Mouse (Mus musculus) lung, embryonic 14.5 days (tissue): ENCODE results near the gene Slc5a12. TPM values are rescaled to one million over a fixed set of nuclear protein-coding genes. Genes with fewer than 3 reads are reported as not detected.
A peak's percentile ranks its signal among the peaks of the same experiment; 100 is the strongest.

Experiments
- ATAC-seq: fragments of 200-750 bp; cut with Nextera tagmentation; 2 replicates; pipeline ENCODE4 v1.8.0; 2017; ENCODE audit warnings: mild to moderate bottlenecking, moderate TSS enrichment, moderate library complexity; ENCODE audit not compliant: insufficient read depth
- DNase-seq: peaks from one replicate; pipeline ENCODE4 v3.0.0-alpha.2; 2015
- H3K27ac ChIP-seq: fragments of 300-500 bp; sonication (generic); 2 replicates; pipeline ENCODE4 v1.5.1; 2014; ENCODE audit warnings: low read depth, mild to moderate bottlenecking, moderate library complexity
- H3K27me3 ChIP-seq: fragments of 300-500 bp; sonication (generic); 2 replicates; pipeline ENCODE4 v1.6.1; 2014; ENCODE audit warnings: low read length, control low read depth; ENCODE audit not compliant: insufficient read depth
- H3K36me3 ChIP-seq: fragments of 300-500 bp; sonication (generic); 2 replicates; pipeline ENCODE4 v1.6.1; 2014; ENCODE audit warnings: control low read depth; ENCODE audit not compliant: insufficient read depth
- H3K4me1 ChIP-seq: fragments of 300-500 bp; sonication (generic); 2 replicates; pipeline ENCODE4 v1.6.1; 2014; ENCODE audit warnings: antibody characterized with exemption, control low read depth; ENCODE audit not compliant: insufficient read depth
- H3K4me2 ChIP-seq: fragments of 300-500 bp; sonication (generic); 2 replicates; pipeline ENCODE4 v1.6.1; 2014; ENCODE audit warnings: mild to moderate bottlenecking
- H3K4me3 ChIP-seq: fragments of 300-500 bp; sonication (generic); 2 replicates; pipeline ENCODE4 v1.5.1; 2014; ENCODE audit warnings: low read depth, low read length
- H3K9ac ChIP-seq: fragments of 300-500 bp; sonication (generic); 2 replicates; pipeline ENCODE4 v1.6.1; 2014
- H3K9me3 ChIP-seq: fragments of 300-500 bp; sonication (generic); 2 replicates; pipeline ENCODE4 v1.6.1; 2016; ENCODE audit warnings: low read depth, low read length, control low read depth
- CTCF ChIP-seq: IDR thresholded peaks from 2 replicates; pipeline ENCODE4 v1.5.1; 2016; ENCODE audit warnings: antibody characterized with exemption, low read depth
- WGBS: fragments of 180-500 bp; shearing (Covaris S2); extraction: QIAGEN DNeasy Blood & Tissue Kit; methylation state at CpG from one replicate; pipeline ENCODE4 v1.1.7; 2014; 5-methylcytosine and 5-hydroxymethylcytosine counted together
- polyA plus RNA-seq: library from polyadenylated mRNA; unstranded; fragments of >200 nt; fragmentation: Nextera tagmentation; extraction: Ambion mirVana; gene quantifications from 2 replicates; pipeline ENCODE4 v1.2.1, GENCODE M21; 2014

Gene Slc5a12
- polyA plus RNA-seq, 1 experiment from 2014 or later: not detected

DNA sequence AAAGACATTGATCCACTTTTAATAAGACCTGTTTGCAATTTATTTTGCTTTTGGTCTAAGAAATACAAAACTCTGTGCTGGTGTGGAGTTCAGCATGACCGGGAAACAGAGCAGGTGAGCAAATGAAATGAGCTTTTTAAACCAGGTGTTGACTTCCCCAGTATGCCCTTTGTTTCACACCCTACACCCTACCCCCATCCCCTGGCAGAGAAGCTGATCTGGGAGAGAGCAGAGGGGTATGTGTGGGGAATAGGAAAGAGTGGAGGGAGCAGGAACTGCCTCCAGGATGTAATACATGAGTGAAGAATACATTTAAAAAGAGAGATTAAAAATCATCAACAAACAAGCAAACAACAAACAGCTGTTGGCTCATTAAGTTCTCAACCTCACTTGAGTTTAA lies 47.3 kb downstream of the Slc5a12 start:
- Histone ChIP-seq H3K4me2 (no peak overlapping the region), H3K27me3 (no peaks in the 10 kb centered on the region), H3K4me1 (no peaks in the 10 kb centered on the region), H3K36me3 (no peaks in the 10 kb centered on the region), H3K9ac (no peak overlapping the region), H3K27ac (no peak overlapping the region), H3K4me3 (no peak overlapping the region), H3K9me3 (no peaks in the 10 kb centered on the region)
- no peak for TF ChIP-seq CTCF
- 67% methylated on average over 1 of the region's 1 CpGs for WGBS
- DNase-seq (no peak), ATAC-seq (no peak)

DNA sequence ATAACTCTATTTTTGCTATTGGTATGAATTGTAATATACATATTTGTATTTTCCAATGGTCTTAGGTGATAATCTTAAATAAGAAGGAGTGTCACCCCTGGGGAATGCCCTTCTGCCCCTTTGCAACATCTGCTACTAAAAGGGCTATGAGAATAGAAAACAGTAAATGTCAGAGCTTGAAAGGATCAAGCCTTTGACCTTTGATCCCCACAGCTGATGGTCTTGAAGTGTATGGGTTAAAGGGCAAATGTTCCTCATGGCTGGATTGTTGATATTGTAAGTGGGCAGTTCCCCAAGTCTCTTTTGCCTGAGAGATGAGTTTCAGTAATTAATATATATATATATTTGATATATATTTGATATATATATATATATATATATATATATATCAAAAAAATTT lies 47.7 kb downstream of the Slc5a12 start:
- H3K9me3 ChIP-seq: no peaks in the 10 kb centered on the region
- no peaks in the 10 kb centered on the region for H3K36me3 ChIP-seq
- H3K4me2 ChIP-seq: no peak overlapping the region
- no peak overlapping the region for H3K9ac ChIP-seq
- no peak overlapping the region for H3K27ac ChIP-seq
- ATAC-seq (no peak), DNase-seq (no peak)
- no peaks in the 10 kb centered on the region for H3K4me1 ChIP-seq
- no peak for TF ChIP-seq CTCF
- no peak overlapping the region for H3K4me3 ChIP-seq
- no peaks in the 10 kb centered on the region for H3K27me3 ChIP-seq

DNA sequence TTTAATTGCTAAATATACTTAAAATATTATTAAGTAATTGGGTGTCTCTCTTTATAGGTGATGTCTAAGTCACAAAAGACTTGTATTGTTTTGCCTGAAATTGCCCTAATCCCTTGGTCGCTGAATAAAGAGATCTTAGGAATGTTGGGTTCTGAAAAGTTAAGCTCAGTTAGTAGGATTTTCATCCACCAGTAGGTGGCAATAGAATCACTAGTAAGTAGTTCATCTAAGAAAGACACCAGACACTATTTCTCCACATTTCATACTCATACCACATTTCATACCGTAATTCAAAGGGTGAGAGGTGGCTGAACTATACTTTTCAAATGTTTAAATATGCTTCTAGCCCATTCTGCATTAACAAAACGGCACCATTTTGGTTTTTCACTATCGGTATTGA lies 66.2 kb downstream of the Slc5a12 start:
- no peak overlapping the region for H3K9ac ChIP-seq
- 39% methylated on average over 4 of the region's 4 CpGs for WGBS
- H3K4me1 ChIP-seq: no peaks in the 10 kb centered on the region
- no peaks in the 10 kb centered on the region for H3K27me3 ChIP-seq
- H3K4me2 ChIP-seq: no peak overlapping the region
- TF ChIP-seq CTCF: peak; percentile 63
- ATAC-seq (no peak), DNase-seq (peak; percentile 85)
- H3K9me3 ChIP-seq: no peaks in the 10 kb centered on the region
- H3K36me3 ChIP-seq: no peaks in the 10 kb centered on the region
- H3K27ac ChIP-seq: no peak overlapping the region
- no peak overlapping the region for H3K4me3 ChIP-seq

GRCm38 (mm10) chr2:110671071-110671624 lies 74.0 kb downstream of the Slc5a12 start:
- Histone ChIP-seq H3K9ac (no peak overlapping the region), H3K4me3 (no peak overlapping the region), H3K4me1 (no peaks in the 10 kb centered on the region), H3K9me3 (no peaks in the 10 kb centered on the region), H3K36me3 (no peaks in the 10 kb centered on the region), H3K27me3 (no peaks in the 10 kb centered on the region), H3K4me2 (no peak overlapping the region), H3K27ac (no peak overlapping the region)
- no peak for TF ChIP-seq CTCF
- ATAC-seq (no peak), DNase-seq (no peak)
- WGBS: 69% methylated on average over 2 of the region's 2 CpGs

Other genes with a start within 250 kb of the Slc5a12 start
- gene Fibin, start 234.1 kb upstream of the Slc5a12 start, polyA plus RNA-seq: 33.5 and 36.2 TPM in 2 replicates
- not detected in 2 replicates for gene Muc15, start 124.0 kb downstream of the Slc5a12 start, polyA plus RNA-seq